Mouse (Mus musculus): ENCODE data around the gene Asb1.
A peak's percentile ranks its signal among the peaks of the same experiment; 100 is the strongest.

Gene Asb1

DNA sequence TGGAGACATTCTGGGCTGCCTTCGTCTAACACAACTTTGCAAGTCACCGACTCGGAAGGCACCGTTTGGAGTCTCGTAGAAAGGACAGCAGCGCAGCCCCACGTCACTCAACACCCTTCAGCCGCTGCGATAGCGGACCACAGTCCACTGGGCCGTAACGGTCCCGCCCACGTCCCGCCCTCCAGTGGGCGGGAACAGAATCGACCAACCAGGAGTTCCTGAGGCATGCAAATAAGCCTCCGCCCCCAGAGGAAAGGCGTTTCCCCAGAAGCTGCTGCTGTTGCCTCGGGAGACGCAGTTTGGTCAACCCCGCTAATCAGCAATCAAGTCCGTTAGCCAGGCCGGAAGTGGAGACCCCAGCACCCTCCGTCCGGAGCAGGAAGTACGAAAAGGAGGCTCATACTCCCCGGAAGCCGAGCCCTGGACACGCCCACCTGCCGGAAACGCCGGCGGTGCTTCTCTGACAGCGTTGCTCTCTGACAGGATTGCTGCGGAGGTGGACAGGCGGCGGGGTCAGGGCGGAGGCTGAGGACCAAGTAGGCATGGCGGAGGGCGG is at the start of gene Asb1:
Asb1 (plus strand) TSS at position 274 of the 556 bp plus-strand sequence.
- DNase-seq (ENCODE audit: low spot score) = peak; percentile 99

DNA sequence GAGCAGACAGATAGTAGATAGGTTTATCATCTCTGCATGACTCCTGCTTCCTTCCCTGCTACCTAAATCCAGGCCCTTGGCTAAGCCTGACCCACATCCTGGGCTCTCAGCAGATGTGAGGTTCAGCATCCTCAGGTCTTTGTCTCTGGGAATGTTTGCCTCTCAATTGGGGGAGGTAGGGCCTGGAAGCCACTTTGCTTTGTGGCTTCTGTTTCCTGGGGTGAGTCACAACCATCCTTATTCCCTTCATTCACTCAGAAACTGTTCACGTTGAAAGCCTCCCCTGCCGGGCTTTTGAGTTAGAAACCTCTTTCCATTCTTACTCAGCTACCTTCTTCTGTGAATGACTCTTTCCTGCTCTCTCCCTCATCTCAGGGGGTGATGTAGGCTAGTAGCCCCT is 47.6 kb upstream of the Asb1 start:
- DNase-seq (ENCODE audit: low spot score) = no peak

DNA sequence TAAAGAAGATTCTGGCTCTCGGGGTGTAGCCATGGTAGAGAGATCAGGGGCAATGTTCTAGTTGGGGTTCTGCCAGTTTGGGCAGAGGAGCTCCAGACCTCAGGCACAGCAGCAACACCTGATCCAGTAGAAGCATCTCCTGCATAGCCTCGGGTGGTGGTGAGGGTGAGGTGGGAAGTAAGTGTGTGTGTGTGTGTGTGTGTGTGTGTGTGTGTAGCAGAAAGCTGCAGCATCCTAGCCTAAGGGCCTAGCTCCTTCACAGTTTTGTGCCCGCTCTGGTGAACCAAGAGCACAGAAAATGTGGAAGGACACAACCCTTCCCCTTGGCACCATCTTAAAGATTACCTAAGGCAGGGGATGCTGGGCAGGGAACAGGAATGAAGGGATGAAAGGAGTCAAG is 46.4 kb upstream of the Asb1 start:
- DNase-seq (ENCODE audit: low spot score) = no peak

DNA sequence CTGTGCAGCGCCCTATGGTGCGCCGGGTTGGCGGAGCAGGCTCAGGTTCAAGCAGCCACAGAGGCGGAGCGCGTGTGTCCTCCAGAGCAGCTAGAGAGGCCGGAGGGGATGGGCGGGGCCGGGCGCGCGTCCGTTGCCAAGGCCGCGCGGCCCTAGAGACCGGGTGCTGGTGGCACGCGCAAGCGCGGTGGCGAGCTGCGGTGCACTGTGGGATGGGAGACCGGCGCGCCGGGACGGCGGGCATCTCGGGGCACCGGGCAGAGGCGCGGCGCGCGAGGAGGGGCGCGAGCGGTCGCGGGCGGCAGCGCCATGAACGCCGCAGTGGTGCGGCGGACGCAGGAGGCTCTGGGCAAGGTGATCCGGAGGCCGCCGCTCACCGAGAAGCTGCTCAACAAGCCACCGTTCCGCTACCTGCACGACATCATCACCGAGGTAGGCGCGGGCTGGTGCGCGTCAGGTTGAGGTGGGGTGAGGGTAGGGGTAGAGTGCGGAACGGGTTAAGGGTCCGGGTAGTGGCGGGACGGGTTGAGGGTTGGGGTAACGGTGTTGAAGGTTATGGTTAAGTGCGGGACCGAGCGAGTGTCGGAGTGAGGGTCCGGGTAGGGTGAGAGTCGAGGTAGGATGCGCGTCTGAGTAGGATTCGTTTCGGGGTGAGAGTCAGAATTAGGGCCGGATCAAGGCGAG is 45.7 kb upstream of the Asb1 start, which contains the start of gene Traf3ip1:
Traf3ip1 (plus strand) TSS at position 191 of the 684 bp plus-strand sequence.
- peak; percentile 88 for DNase-seq (ENCODE audit: low spot score)

DNA sequence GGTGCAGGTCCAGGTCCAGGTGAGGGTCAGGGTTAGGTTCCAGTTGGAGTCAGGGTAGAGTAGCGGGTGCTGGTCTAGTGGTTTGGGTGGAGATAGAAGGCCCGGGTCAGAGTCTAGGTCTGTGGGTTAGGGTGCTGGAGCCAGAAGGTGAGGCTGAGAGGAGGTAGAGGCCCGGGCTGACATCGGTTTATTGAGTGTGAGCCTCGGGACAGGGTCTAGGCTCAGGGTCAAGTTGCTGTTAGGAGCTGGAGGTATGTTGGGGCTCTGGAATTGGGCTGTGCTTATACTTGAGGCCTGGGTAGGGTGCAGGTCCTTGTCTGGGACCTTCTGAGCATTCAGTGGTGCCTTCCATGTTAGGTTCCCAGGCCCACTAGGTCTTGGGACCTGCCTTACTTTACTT is 45.0 kb upstream of the Asb1 start:
- no peak for DNase-seq (ENCODE audit: low spot score)

DNA sequence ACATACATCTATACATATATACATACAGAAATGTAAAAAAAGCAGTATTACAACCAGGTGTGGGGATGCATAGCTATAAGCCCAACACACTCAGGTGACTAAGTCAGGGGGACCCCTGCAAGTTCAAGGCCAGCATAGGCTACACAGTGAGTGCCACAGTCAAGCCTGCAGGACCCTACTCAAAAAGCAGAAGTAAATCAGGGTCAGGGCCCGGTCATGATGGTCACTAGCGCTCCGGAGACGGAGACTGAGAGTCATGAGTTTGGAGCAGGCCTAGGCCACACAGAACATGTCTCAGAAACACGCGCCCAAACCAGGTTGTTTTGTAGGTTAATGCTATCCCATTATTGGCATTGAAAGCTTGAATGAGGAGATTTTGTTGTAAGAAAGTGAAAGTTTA is 41.8 kb upstream of the Asb1 start:
- DNase-seq (ENCODE audit: low spot score) = no peak

DNA sequence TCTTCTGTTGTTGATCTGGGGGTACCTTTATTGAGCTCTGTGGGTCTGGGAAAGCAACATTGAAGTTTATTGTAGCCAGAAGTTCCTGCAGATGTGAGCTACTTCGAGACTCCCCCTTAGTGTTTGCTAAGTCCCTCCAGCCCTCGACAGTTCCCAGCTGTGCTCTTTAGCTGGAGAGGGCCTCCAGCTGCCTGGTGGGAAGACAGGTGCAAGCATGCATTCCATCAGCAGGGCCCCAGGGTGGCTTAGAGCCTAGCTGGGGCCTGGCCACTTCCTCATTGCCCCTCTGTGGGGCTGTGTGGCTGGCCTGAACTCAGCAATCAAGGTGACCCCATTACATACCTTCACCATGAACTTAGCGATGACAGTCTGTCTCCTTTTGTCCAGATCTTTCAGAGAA is 35.7 kb upstream of the Asb1 start:
- no peak for DNase-seq (ENCODE audit: low spot score)

DNA sequence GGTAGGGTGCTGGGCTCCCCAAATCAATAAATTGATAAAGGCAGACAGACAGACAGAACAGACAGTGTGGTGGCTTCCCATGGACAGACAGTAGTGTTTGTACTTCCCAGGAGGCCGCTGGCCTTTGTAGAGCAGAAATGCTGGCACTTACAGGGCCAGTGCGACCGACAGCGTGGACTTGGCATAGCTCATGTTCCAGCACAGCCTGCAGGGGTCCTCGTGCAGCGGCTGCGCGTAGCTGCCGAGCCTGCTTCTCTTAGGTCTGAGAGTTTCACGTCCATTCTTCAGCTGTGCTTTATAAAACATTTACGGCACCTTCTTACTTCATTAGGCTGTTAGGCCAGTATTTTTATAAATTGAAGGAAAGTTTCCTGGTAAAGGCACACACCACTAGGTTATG is 25.4 kb upstream of the Asb1 start:
- no peak for DNase-seq (ENCODE audit: low spot score)

DNA sequence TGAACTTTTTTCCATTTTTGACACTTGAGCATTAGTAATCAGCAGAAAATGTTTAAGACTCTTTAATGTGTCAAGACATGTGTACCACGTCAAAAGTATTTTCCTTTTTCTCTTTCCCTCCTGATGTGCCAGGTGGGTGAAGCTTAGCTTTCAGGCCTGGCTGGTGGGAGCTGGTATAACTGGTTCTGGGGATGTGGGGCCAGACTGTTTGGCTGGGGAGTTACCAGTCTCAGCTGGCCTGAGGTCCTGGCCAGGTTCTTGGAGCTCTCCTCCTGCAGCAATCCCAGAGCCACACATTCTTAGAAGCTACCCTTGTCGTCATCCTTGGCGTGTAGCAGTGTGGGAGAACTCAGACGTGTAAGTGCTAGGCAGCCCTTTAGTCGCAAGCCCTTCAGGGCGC is 24.7 kb upstream of the Asb1 start:
- DNase-seq (ENCODE audit: low spot score) = no peak

DNA sequence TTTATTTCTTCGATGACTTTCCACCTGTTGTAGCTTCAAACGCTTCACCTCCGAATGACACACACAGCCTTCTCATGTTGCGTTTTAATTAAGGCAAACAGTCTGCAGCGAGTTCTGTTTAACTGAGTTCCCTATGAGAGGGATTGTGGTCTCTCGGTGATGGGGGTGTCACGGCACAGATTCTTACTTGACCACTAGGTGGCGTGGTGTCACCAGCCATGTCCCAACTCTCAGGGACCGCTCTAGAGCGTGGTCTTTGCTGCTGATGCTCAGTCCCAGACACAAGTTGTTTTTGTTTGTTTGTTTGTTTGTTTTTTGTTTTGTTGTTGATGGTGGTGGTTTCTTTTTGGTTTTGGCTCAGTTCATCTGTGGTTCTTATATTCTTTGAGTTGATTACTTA is 16.6 kb upstream of the Asb1 start:
- peak; percentile 44 for DNase-seq (ENCODE audit: low spot score)

DNA sequence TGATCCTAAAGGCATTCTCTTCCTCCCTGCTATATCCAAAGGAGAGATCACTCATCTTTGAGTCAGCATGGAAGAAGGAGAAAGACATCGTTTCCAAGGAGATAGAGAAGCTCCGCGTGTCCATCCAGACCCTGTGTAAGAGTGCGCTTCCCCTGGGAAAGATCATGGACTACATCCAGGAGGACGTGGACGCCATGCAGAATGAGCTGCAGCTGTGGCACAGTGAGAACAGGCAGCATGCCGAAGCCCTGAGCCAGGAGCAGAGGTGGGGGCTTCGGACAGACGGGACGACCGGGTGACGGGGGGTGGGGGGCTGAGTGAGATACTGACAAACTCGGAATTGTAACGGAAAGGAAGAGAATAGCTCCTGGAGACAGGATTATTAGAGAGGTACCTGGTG is 14.5 kb upstream of the Asb1 start:
- no peak for DNase-seq (ENCODE audit: low spot score)

DNA sequence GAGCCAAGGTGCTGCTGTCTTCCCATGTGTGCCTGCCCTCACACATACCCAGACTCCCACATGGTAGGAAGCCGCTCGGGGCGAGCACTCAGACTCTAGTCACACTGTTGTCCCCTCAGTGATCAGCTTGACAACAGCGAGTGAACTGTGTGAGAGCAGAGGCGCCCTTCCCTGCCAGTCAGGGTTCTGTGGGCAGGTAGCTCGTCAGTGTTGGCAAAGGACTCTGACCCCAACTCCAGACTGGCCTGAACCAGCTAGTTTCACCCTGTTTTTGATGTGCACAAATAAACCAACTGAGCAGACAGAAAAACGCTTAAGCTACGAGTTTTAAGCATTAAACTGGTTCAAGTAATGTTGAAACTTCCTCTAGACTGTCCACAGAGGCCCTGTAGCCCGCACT is 10.2 kb upstream of the Asb1 start:
- DNase-seq (ENCODE audit: low spot score) = no peak

DNA sequence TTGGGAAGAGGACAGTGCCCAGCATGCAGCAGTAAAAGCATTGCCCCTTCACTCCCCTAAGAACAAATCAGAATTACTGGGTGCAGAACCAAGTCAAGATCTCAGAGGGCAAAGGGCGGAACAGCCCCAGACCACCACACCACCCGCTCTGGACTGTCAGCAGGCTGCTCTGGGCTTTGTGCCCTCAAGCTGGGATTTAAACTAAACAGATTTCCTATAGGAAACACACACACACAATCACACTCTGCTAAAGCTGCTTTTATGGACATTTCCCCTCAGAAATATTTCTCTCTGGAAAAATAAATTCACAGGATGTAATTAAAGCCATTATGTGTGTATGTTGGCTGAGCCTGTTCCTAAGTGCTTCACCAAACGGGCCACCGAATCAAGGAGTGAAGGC is 8.1 kb upstream of the Asb1 start:
- no peak for DNase-seq (ENCODE audit: low spot score)

DNA sequence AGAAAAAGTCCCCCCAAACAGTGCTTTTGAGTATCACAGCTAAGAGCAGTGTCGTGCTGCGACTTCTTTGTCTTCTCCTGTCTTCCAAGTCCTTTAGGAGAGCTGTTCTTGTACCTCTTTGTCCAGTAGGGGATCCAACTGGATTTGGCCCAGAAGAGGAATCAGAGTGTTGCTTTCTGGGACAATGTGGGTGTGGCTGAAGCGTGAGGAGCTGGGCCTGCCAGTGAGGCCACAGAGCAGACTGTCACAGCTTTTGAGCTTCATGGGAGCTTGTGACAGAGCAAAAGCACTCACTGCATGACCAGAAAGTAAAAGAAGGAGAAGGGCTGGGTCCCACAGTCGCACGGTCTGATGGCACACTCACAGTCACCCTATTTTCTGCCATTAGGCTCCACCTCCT is 7.5 kb upstream of the Asb1 start:
- no peak for DNase-seq (ENCODE audit: low spot score)

DNA sequence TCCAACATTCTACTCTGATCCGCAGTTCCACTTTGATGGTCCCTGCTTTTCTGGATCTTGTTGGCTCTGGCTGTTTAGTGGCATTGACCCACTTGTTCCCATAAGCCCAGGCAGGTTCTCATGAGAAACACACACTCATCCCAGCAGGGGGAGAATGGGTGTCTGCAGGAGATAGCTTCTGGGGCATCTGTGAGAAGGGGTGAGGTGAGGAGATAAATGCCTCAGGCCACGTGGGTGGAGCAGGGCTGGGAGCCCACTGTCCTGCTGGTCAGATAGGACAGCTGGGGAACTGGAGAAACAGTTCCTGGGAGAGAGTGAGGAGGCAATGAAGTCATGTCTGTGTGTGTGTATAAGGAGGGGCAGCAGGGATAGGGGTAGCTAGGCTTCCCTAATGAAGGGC is 6.9 kb upstream of the Asb1 start:
- peak; percentile 42 for DNase-seq (ENCODE audit: low spot score)

DNA sequence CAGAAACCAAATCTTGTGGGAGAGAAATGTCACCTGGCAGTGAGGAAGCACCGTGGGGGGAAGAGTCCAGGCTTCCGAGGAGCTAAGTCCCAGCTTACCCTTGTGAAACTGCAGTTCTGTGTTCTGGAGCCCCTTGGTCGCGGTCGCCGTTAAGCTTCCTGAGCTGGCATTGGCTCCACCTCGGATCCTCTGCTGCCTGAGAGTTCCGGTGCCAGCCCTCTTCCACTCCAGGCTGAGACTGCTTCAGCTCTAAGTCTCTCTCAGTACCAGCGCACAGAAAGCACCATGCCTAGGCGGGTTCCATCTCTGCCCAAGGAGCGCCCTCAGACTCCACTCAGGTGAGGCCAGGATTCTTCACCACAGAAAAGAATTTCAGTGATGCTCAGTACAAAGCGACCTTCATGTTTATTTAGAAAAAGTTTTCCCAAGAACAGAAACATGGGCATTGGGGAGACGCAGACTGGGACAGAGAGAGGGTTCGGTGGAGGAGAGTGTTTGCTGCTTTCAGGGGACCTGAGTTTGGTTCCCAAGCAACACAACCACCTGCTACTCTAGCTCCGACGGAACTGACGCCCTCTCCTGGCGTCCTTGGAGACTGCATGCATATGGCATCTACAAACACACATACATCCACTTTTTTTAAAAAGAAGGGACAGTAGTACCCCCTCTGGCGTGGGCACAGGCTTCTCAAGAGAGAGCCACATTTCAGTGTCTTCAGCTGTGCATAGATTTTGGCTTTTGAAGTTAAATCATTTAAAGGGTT is 6.2 kb upstream of the Asb1 start:
- DNase-seq (ENCODE audit: low spot score) = no peak

DNA sequence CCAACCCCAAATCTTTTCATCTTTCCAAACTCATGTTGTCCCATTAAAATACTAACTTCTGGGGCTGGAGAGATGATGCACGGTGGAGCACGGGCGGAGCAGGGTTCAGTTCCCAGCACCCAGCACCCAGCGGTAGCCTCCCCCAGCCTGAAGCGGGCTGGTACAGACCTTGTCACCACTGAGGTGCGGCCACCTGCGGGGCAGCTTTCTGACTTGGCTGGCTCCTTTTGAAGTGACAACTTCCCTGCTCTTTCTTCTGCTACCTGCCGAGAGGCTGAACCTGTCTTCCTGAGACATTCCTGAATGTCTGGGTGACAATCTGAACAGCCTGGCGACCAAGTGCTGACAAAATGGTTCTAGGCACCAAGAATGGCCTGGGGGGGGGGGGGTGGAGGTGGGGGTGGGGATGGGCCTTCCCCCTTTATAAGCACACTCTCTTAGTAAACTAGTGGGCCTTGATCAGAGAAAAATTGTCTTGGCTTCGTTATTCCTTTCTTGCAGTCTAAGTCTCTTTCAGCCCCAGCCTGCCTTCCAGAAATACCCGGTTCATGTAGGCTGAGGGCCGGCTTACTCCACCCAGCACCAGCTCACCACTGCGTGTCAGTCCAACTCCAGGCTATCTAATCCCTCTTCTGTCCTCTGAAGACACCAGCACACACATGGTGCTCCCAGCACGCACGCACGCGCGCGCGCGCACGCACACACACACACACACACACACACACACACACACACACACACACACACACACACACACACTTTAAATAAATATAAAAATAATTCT is 2.4 kb upstream of the Asb1 start:
- DNase-seq (ENCODE audit: low spot score) = peak; percentile 56

DNA sequence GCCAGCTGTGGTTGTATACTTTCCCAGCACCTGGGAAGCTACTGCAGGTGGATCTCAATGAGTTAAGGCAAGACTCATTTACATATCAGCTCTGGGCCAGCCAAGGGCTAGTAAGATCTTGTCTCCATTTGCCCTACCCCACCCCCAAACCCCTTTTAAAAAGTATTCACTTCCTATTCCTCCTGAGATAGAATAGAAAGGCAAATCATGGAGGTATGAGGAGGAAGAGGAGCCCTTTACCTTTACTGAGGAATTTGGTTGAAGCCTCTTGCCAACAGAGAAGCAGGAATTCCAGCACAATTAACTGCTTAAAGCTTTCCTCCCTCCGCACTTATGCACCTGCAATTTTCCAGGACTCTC is 1.8 kb upstream of the Asb1 start:
- no peak for DNase-seq (ENCODE audit: low spot score)

DNA sequence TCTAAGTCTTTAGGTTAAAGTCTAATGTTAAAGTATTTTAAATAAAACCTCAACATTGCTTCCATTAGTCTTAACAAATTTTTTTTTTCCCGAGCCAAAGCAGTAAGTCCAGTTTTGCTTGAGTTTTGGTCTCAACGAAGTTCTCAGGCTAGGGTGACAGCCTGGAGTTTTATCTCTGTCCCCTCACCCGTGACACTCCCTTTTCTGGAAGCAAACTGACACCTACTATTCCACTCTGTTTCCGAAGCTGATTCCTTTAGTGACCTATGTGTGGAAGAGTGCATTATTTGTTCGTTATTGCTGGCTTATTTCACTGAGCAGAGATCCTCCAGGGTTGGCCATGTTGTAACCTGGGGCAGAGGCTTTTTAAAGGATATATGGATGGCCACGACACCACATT is 1.1 kb upstream of the Asb1 start:
- DNase-seq (ENCODE audit: low spot score) = no peak

DNA sequence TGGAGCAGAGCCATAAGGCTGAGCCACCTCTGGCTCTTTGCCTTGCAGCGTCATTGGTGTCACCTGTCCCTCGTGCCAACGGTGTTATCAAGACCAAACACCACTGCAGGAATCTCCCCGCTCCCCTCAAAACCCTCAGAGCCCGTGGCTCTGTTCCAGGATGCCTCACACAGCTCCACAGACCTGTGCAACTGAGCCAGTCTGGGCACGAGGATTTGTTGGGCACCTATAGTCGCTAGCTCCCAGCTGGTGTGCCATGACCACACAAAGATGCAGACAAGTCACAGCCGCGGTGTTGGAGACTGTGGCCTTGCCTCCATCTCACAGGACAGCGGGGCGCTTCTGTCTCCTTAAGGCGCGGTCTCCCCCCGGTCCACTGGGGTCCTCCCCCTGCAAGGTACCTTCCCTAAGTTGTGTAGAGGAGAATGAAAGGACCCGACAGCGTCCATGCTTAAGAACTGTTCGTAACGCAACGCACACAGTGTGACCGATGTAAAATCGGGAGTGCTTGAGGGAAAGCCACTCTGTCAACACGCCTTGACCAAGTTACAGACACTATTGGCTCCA is 557 bp upstream of the Asb1 start:
- DNase-seq (ENCODE audit: low spot score) = no peak

DNA sequence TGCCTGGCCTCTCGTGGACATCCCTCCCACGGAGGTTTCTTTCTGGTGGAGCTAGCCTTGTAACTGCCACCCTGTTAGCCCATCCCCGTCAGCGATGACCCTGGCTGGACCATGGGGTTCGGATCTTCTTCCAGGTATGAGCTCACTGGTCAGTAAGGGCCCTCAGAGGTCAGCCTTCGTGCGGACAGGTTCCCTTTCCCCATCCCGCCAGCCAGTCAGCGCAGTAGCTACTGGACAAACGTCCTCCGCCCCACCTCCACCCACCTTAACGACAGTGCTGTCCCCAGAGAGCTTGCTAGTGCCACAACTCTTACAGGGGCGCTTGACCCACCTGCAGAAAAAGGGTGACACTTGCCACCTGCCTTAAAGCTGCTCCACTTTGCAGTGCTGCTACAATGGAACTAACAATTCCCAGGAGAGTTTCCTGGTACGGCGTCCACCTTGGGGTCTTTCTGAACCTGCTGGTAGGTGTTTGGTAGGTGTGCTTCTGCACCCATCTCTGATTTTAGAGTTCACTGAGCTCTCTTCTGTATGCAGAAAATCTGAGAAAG is 773 bp downstream of the Asb1 start:
- DNase-seq (ENCODE audit: low spot score) = peak; percentile 51

DNA sequence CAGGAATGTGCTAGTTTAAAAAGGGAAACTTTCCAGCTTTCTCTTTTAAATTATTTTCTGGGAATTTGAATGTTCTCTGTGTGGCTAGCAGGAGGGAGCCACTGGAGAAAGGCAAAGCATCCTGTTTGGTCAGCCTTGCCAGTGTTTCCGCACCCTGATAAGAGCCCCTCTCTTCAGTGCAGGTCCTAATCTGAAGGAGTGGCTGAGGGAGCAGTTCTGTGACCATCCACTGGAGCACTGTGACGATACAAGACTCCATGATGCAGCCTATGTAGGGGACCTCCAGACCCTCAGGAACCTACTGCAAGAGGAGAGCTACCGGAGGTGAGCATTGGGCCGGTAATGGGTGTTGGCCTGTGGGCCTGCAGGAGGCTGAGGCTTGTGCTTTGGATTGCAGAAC is 3.6 kb downstream of the Asb1 start:
- no peak for DNase-seq (ENCODE audit: low spot score)

Measured in yolk sac, embryonic 10.5 days (tissue).